Mouse (Mus musculus) CD8-positive naive resting alpha-beta T cell, adult 57 days (primary cell): ENCODE data around the gene Adss. TPM values are rescaled to one million over a fixed set of nuclear protein-coding genes. Genes with fewer than 3 reads are reported as not detected.

Source experiments
- total RNA-seq: library from RNA; stranded (reverse); gene quantifications from one replicate; pipeline ENCODE4 v1.2.4, GENCODE M21; 2023

Gene Adss
- total RNA-seq, result 78.8 TPM

DNA sequence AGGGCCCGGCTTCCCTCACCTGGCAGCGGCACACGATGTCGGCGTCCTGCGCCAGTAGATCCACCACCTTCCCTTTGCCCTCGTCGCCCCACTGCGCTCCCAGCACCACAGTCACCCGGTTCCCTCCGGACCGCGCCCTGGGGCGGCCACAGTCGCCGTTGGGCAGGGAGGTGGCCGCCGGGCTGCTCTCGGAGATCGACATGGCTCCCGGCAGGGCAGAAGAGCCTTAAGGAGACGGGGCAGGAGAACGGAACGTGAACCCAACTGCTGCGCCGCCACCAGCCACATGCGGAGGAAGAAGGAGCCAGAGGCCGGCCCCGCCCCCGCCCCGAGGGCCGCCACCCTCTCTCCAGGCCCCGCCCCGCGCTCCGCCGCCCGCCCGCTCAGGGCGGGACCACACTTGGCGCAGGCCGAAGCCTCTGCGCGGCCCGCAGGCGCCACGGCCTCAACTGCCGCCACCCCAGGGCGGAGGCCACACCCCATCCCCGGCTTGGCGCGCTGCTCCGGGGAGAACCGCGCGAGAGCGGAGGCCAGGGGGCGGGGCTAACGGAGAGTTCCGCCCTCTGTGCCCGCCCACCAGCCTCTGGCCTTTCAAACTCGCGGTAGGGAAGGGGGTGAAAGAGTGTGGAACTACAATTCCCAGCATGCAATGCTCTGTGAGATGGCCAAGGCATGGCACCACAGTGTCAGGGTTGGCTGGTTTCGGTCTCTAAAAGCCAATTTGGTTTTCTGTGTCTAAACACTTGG lies at the start of gene Adss:
Gene Adss (minus strand): TSS at position 319 of the 747 bp plus-strand sequence.

GRCm38 (mm10) chr1:177729043-177730024 lies 67.0 kb downstream of the Adss start, which contains the start of gene 1700016C15Rik:
Gene 1700016C15Rik (plus strand): TSS chr1:177729814.

Other genes starting within 250 kb of the Adss start
- not detected for gene 1700016C15Rik, start 66.7 kb downstream of the Adss start, total RNA-seq
- gene Catspere2, start 186.9 kb upstream of the Adss start, total RNA-seq, result 0.24 TPM